Mouse (Mus musculus): ENCODE measurements around the gene Actrt3.

Gene Actrt3

GRCm38 (mm10) chr3:30599711-30600545, at the start of gene Actrt3:
Gene Actrt3, minus strand, starts transcription at chr3:30599939.
- peak; percentile 75 for DNase-seq

- DNase-seq, result no peak
Measured at GRCm38 (mm10) chr3:30648466-30648865, 48.7 kb upstream of the Actrt3 start.

GRCm38 (mm10) chr3:30647440-30648090, 47.8 kb upstream of the Actrt3 start, which contains the start of gene Lrrc34:
Gene Lrrc34, minus strand, starts transcription at chr3:30647869.
- DNase-seq, result no peak

GRCm38 (mm10) chr3:30646761-30647160, 47.0 kb upstream of the Actrt3 start:
- no peak for DNase-seq

GRCm38 (mm10) chr3:30644207-30644606, 44.5 kb upstream of the Actrt3 start, which contains the start of gene Lrriq4:
Gene Lrriq4, plus strand, starts transcription at chr3:30644507.
- DNase-seq, result no peak

GRCm38 (mm10) chr3:30635629-30636028, 35.9 kb upstream of the Actrt3 start:
- no peak for DNase-seq

GRCm38 (mm10) chr3:30633681-30634080, 33.9 kb upstream of the Actrt3 start:
- DNase-seq, result no peak

- no peak for DNase-seq
Measured at GRCm38 (mm10) chr3:30620132-30620531, 20.4 kb upstream of the Actrt3 start.

GRCm38 (mm10) chr3:30610930-30611329, 11.2 kb upstream of the Actrt3 start:
- DNase-seq, result no peak

DNA sequence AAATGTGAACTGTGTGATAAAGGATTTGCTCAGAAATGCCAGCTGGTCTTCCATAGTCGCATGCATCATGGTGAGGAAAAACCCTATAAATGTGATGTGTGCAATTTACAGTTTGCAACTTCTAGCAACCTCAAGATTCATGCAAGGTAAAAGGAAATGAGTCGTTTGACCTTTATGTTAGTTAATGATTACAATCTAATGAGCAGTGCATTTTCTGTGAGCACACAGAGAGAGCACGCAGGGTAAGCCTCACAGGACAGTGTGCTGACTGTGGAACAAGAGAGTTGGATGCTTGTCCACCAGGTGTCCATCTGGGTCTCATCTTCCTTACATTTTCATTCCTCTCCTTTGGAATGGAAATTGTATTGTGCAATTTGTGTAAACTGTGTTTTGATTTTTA, 9.3 kb upstream of the Actrt3 start:
- DNase-seq, result no peak

DNA sequence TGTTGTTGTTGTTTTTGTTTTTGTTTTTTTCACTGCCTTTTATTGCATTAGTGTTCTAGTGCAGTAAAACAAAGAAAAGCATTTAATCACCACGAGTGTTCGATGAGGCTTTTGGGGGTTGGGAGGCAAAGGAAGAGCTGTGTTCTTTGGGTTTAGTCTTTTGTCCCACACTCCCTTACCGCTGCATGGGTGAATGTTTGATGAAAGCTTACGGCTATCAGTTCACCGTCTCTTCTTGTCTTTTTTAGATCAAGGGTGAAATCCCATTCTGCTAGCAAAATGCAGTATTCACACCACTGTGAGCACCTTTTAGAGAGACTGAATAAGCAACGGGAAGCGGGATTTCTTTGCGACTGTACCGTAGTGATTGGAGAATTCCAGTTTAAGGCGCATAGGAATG, 3.5 kb upstream of the Actrt3 start:
- DNase-seq, result no peak

DNA sequence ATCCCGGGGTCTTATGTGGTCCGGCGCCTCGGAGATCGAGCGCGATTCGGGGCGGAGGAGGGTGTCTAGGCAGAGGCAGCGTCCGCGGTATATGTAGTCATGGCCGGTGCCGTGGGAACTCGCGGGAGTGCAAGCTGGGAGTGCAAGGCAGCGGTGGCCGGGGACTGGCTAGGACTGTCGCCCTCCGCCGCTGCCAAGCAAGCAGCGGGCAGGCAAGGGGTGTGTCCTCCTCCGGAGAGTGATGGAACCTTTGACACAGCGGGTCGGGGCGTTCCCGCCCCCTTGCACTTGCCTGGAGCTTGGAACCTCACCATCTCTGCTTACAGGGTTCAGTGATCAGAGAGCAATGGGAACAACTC, 3.0 kb upstream of the Actrt3 start:
- DNase-seq, result no peak

- peak; percentile 98 for DNase-seq
Measured at GRCm38 (mm10) chr3:30602065-30602739, 2.5 kb upstream of the Actrt3 start, which contains the start of gene Mynn. Gene Mynn, plus strand, starts transcription at chr3:30602065.

DNA sequence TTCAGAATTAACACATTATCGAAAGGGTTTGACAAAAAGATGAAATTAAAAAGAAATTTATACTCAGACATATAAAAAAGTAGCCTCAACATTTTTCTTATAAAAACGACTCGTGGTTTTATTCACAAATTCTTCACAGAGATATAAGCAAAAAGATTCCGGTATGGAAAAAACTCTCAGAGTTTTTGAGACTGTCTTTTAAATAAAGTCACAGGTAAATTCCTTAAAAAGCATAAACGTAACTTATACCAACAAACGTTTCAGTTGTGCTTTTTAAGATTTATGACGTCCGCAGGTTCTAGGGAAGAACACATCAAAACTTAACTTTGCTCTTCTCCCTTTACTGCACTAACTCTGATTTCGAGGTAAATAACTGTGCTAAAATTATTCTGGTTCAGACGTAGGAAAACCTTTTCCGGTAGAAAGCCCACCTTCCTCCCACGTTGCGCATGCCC, 1.9 kb upstream of the Actrt3 start:
- no peak for DNase-seq

GRCm38 (mm10) chr3:30601175-30601574, 1.4 kb upstream of the Actrt3 start:
- peak; percentile 95 for DNase-seq

- peak; percentile 64 for DNase-seq
Measured at GRCm38 (mm10) chr3:30600717-30601116, 978 bp upstream of the Actrt3 start.

DNA sequence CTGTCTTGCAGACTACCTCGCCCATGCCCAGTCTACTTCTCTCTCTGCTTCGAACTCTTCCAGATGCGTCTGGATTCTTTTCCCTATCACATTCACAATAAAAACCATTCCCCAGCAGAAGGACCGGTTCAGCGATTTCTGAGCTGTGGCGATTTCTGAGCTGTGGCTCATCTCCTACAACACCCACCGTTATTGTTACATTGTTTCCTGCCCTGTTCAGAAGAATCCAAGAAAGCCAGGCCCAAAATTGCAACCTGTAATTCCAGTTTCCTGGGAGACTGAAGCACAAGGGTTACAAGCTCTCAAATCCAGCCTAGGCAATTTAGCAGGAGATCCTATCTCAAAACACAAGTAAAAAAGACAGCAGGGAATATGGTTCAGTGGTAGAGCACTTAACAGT, 2.5 kb downstream of the Actrt3 start:
- DNase-seq, result no peak

DNA sequence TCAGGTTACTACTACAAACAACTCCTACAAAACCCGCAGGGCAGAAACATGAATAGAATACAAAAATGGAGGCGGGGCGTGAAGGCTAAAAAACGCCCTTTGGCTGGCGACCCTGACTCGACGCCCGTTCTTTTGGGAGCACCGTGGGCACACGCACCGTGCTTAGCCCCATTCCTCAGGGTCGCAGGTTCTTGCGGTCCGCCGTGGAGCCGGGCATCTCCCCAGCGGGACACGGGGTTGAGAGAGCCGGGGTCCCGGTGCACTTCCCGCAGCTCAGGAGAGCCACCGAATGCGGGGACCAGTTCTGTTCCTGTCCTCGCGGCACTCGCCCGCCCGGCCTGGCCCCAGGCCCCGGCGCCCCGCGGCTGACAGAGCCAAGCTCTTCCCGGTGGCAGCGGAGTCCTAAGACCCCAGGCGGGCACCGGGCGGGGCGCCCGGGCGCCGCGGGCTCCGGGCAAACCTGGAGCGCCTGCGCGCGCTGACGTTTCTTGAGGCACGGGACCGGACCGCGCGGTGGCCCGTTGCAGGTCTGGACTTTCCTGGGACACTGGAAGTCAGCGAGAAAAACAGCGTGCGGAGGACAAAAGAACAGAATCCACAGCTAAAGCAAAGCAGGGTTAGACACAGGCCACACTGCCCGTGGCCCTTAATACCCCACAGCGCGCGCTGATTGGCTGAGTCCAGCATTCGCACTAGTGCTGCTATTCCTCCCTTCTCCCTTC, 4.5 kb downstream of the Actrt3 start:
- peak; percentile 56 for DNase-seq

GRCm38 (mm10) chr3:30593719-30594485, 5.8 kb downstream of the Actrt3 start:
- no peak for DNase-seq

DNA sequence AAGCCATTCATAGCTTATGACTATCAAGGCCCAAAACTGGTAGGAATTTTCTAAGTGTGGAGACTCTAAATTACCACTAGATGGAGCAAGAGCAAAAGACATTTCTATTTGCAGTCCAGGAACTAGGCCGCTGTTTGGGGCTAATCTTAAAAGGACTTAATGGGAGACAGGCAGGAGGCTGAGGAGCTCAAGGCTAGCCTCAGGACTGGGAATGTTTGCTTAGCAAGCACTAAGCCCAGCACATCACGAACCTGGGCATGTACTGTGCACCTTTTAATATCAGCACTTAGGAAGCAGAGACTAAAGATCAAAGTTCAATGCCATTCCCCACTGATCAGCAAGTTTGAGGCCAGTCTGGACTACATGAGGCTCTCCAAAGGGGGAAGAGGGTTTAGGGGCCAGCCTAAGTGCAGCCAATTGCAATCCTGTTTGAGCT, 7.3 kb downstream of the Actrt3 start:
- DNase-seq, result no peak

DNA sequence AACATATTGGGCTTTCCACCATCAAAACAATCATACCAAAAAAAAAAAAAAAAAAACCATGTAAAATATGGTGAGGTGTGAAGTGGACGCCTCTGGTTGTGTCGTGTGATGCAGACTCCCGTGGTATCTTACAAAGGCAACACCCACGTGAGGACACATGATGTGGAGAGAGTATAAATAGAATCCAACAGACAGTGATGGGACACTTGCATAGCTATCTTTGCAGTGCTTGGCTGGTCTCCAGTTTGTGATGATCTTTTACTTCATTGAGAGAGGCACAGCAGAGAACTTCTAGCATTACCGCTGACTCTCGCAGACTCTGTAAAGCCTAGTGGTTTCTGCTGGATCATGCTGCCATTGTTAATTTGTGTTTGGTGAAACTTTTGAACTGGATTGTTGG, 10.9 kb downstream of the Actrt3 start:
- no peak for DNase-seq

GRCm38 (mm10) chr3:30573549-30573948, 26.2 kb downstream of the Actrt3 start:
- DNase-seq, result no peak
